Mouse (Mus musculus) erythroblast, adult 5-6 weeks (primary cell): ENCODE measurements around the gene Gm3383. TPM values are rescaled to one million over a fixed set of nuclear protein-coding genes. Genes with fewer than 3 reads are reported as not detected.
"Not testable (repeated sequence)": the region's sequence is repeated elsewhere in the genome, so short reads cannot be mapped to it uniquely, and the experiment has no call there.

ENCODE experiments used
- ATAC-seq: replicated peaks from 2 replicates; pipeline ENCODE4 v1.8.0; 2016; ENCODE audit warnings: moderate number of reproducible peaks, mild to moderate bottlenecking, moderate TSS enrichment, inconsistent platforms; ENCODE audit not compliant: poor library complexity, low FRiP score, severe bottlenecking
- total RNA-seq, 2 experiments: library from RNA; stranded (forward) in 1 of 2; stranded (reverse) in 1 of 2; fragments of 150-400 nt in 1 of 2; fragments of 200-764, 138-1000 nt in 1 of 2; gene quantifications; 2 replicates each; pipeline versions ENCODE4 v1.2.3 to v1.2.4; 2015 to 2017; ENCODE audit warnings: low replicate concordance in 2 of 2

Gene Gm3383
- total RNA-seq (2015; ENCODE audit: low replicate concordance) = not detected in 2 replicates
- total RNA-seq (2017; ENCODE audit: low replicate concordance) = not detected in 2 replicates

DNA sequence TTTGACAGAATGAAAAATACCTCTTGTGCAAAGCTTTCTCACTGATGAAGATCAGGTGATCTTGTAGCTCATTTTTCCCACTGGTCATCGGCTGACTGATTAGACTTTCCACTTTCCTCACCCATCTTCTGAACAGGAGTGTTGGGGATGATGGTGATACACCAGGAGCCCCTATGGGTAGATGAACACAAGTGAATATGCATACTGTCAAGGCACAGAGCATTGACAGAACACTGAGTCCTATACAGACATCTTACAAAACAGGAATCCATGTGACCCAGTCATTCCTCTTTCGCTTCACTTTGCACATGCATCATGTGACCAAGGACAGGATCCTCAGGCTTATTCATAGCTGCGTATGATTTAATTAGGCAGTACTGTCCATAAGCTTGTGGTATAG is at the start of gene Gm3383:
Gene Gm3383, minus strand, starts transcription at position 101 of the 400 bp plus-strand sequence.
- ATAC-seq = not testable (repeated sequence)

GRCm38 (mm10) chr14:5855911-5856310 is 48.1 kb upstream of the Gm3383 start:
- ATAC-seq = not testable (repeated sequence)

DNA sequence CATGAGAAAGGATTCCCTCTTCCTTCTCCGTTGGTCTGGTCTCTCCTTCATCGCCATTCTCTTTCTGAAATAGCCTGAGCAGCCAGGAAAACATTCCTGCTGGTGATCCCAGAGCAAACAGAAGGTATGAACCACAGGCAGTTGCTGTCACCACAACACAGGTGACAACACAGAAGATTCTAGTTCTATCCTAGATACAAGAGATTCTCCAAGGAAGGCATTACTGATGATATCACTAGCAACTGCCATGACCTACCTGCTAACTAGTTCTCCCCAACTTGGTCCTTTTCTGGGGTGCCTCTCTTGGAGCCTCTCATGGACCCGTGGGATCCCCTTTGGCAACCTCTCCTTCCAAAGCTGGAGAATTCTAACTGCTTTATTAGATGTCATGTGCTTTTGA is 22.4 kb upstream of the Gm3383 start, which contains the start of gene Gm3424:
Gene Gm3424, minus strand, starts transcription at position 101 of the 400 bp plus-strand sequence.
- ATAC-seq = not testable (repeated sequence)

DNA sequence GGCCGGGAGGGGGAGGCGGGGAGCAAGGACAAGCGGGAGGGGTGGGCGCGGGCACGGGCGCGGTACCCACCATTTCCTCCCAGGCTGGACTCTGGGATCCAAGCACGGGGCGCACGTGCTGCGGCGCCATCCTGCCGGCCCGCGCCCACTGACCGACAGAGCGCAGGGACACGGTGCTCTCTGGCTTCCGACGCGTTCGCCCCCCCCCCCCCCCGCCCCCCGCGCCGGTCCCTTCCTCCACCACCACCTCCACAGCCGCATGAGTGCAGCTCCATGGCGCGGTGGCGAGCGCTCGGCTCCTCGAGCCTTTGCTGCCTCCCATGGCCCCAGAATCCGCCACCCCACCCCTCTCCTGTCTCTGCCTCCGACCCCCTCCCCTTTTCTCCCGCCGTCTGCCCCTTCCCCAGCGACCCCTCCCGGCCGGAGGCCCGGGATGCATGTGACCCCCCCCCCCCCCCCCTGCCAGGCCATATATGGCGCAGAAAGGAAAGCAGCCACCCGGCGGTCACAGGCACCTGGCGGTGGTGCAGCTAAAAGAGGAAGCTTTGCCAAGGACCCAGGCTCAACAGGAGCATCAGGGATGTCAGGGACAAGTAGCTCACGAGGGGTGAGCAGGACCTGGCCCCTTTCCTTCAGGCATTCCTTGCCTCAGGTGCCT is 5.0 kb upstream of the Gm3383 start:
- not testable (repeated sequence) for ATAC-seq

DNA sequence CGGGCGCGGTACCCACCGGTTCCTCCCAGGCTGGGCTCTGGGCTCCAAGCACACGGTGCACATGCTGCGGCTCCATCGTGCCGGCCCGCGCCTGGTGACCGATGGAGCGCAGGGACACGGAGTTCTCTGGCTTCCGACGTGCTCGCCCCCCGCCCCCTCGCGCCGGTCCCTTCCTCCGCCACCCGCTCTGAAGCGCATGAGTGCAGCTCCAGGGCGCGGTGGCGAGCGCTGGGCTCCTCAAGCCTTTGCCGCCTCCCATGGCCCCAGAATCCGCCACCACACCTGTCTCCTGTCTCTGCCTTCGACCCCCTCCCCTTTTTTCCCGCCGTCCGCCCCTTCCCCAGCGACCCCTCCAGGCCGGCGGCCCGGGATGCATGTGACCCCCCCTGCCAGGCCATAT is 66.3 kb downstream of the Gm3383 start, which contains the start of gene Gm3373:
Gene Gm3373, minus strand, starts transcription at position 101 of the 400 bp plus-strand sequence.
- ATAC-seq = not testable (repeated sequence)

- ATAC-seq = not testable (repeated sequence)
Observed at GRCm38 (mm10) chr14:5687357-5687756, 120.4 kb downstream of the Gm3383 start, which contains the start of gene Gm9603. TSS of gene Gm9603 (minus strand) at chr14:5687457.

DNA sequence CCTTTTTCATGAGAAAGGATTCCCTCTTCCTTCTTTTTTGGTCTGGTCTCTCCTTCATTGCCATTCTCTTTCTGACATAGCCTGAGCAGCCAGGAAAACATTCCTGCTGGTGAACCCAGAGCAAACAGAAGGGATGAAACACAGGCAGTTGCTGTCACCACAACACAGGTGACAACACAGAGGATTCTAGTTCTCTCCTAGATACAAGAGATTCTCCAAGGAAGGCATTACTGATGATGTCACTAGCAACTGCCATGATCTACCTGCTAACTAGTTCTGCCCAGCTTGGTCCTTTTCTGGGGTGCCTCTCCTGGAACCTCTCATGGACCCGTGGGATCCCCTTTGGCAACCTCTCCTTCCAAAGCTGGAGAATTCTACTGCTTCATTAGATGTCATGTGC is 174.9 kb downstream of the Gm3383 start, which contains the start of gene Gm8265:
Gene Gm8265, minus strand, starts transcription at position 101 of the 400 bp plus-strand sequence.
- ATAC-seq = not testable (repeated sequence)

Other genes starting within 250 kb of the Gm3383 start
- not detected in 2 replicates for gene Gm8265, start 175.0 kb downstream of the Gm3383 start, total RNA-seq (2015; ENCODE audit: low replicate concordance)
- gene Gm8265, start 175.0 kb downstream of the Gm3383 start, total RNA-seq (2017; ENCODE audit: low replicate concordance) = not detected in 2 replicates
- gene Gm9603, start 120.5 kb downstream of the Gm3383 start, total RNA-seq (2015; ENCODE audit: low replicate concordance) = not detected in 2 replicates
- not detected in 2 replicates for gene Gm9603, start 120.5 kb downstream of the Gm3383 start, total RNA-seq (2017; ENCODE audit: low replicate concordance)
- gene Gm3373, start 66.4 kb downstream of the Gm3383 start, total RNA-seq (2015; ENCODE audit: low replicate concordance) = not detected in 2 replicates
- not detected in 2 replicates for gene Gm3373, start 66.4 kb downstream of the Gm3383 start, total RNA-seq (2017; ENCODE audit: low replicate concordance)
- not detected in 2 replicates for gene Gm3424, start 22.3 kb upstream of the Gm3383 start, total RNA-seq (2015; ENCODE audit: low replicate concordance)
- not detected in 2 replicates for gene Gm3424, start 22.3 kb upstream of the Gm3383 start, total RNA-seq (2017; ENCODE audit: low replicate concordance)
- gene Gm8237, start 72.4 kb upstream of the Gm3383 start, total RNA-seq (2015; ENCODE audit: low replicate concordance) = not detected in 2 replicates
- not detected in 2 replicates for gene Gm8237, start 72.4 kb upstream of the Gm3383 start, total RNA-seq (2017; ENCODE audit: low replicate concordance)
- gene Gm3248, start 153.8 kb upstream of the Gm3383 start, total RNA-seq (2015; ENCODE audit: low replicate concordance) = not detected in 2 replicates
- not detected in 2 replicates for gene Gm3248, start 153.8 kb upstream of the Gm3383 start, total RNA-seq (2017; ENCODE audit: low replicate concordance)
- not detected in 2 replicates for gene Gm3453, start 171.2 kb upstream of the Gm3383 start, total RNA-seq (2015; ENCODE audit: low replicate concordance)
- gene Gm3453, start 171.2 kb upstream of the Gm3383 start, total RNA-seq (2017; ENCODE audit: low replicate concordance) = not detected in 2 replicates